Mouse (Mus musculus): ENCODE data around the gene Prpsap1. TPM values are rescaled to one million over a fixed set of nuclear protein-coding genes. Genes with fewer than 3 reads are reported as not detected.
"Not testable (repeated sequence)": the region's sequence is repeated elsewhere in the genome, so short reads cannot be mapped to it uniquely, and the experiment has no call there.

Prpsap1 gene
- total RNA-seq, 2 experiments from 2014 or later = 45.3 to 45.8 TPM

DNA sequence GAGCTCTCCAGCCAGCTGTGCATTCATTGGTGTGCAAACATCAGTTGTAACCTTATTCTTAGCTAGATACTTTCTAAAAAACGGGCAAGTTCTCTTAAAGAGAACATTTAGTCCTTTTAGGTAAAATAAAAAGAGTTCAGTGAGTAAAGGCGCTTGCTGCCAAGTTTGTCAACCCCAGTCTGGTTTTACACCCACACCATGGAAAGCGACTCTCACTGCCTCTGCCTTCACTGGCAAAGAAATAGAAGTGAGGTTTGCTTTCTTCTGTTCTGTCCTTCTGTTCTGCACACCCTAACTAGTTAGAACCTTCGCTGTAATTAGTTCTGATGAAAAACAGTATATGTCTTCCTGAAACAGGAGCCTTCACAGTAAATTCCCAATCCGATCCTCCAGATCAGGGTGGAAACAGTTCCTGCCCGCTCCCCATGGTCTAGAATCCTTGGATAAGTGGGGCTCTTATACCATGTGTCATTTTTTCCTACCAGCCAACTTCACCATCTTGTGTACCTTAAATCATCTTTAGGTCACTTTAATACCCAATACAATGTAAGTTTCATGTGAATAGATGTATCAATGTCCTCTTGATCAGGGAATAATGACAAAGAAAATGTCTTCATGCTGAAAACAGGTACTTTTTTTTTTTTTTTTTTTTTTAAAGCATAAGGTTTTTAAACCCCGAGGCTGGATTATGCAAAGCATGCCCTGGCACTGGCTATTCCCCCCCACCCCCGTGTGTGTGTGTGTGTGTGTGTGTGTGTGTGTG is 61.2 kb downstream of the Prpsap1 start:
- intact Hi-C loops (cut with DNase I) = loop anchor here (2.0 to 5.0 kb wide), 2 partner anchors 14 to 345 kb away; partner anchors contain the start of gene Wbp2
- DNase-seq = no peak

DNA sequence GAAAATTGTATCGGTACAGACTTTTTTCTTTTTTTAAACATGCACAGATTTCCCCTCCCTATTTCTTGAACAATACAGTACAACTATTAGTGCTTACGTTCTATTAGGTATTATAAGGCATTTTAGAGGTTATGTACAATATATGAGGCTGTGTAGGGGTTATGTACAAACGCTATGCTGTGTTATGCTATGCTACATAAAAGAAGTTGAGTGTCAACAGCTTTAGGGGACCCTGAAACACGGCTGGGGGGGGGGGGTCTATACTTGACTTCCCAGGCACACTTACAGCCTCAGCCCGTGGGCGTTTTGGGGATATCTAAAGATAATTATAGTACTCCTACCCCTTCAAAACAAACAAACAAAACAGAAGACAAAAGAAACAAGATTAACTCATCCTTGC is 61.9 kb downstream of the Prpsap1 start:
- intact Hi-C loops (cut with DNase I) = loop anchor here (2.0 to 5.0 kb wide), 2 partner anchors 13 to 345 kb away; partner anchors contain the start of gene Wbp2
- no peak for DNase-seq

GRCm38 (mm10) chr11:116431428-116432077 is 62.4 kb downstream of the Prpsap1 start:
- intact Hi-C loops (cut with DNase I) = loop anchor here (2.0 to 5.0 kb wide), 2 partner anchors 13 to 344 kb away; partner anchors contain the start of gene Wbp2

GRCm38 (mm10) chr11:116430723-116431427 is 63.1 kb downstream of the Prpsap1 start:
- intact Hi-C loops (cut with DNase I) = loop anchor here (5.0 kb wide), 1 partner anchor 344 kb away; the partner anchor contains the start of gene Wbp2
- DNase-seq = no peak

More at GRCm38 (mm10) chr11:116431428-116432077, 62.4 kb downstream of the Prpsap1 start:
- DNase-seq = no peak

GRCm38 (mm10) chr11:116429862-116430613 is 64.0 kb downstream of the Prpsap1 start:
- intact Hi-C loops (cut with DNase I) = loop anchor here (5.0 kb wide), 1 partner anchor 343 kb away; the partner anchor contains the start of gene Wbp2
- no peak for DNase-seq

DNA sequence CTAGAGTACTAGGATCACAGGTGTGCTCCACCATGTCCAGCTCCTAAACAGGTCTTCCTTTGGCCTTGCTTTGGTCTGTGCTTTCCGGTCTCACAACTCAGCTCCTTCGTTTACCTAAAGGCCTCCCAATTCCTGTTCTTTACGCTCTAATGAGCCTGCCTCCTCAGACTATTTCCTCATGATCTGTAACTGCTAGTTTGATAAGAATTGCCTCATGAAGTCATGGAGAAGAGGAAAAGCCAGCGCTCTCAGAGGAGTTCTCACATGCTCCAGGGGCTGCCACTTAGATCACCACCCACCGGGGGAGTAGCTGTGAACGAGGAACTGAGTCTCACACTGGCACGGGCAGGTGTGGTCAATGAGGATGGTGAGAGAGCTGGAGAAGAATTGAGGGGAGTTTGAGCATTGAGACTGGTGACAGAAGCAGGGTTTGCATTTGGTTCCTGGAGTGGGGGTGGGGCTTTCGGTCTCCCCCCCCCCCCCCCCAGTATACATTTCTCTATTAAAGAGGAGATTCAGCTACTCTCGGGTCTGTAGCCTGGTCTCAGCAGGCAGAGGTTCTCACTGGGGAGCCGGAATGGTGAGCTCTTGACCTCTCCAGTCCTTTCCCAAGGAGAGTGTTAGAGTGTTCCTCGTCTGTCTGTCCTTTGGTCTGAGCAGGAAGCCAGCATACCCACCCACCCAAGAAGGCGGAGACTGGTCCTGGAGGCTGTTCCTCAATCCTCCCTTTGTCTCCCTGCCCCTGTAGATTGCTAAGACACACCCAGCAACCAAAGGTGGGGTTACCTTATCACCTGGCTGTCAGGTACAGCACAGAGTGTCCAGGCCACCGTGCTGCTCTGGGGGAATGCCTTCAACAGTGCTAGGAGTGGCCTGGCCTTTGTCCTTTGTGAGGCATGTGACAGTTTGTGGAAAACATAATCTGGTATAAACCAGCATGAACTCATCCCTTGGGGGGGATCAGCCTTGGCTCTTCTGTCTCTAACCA is 64.8 kb downstream of the Prpsap1 start:
- intact Hi-C loops (cut with DNase I) = no loop called here

DNA sequence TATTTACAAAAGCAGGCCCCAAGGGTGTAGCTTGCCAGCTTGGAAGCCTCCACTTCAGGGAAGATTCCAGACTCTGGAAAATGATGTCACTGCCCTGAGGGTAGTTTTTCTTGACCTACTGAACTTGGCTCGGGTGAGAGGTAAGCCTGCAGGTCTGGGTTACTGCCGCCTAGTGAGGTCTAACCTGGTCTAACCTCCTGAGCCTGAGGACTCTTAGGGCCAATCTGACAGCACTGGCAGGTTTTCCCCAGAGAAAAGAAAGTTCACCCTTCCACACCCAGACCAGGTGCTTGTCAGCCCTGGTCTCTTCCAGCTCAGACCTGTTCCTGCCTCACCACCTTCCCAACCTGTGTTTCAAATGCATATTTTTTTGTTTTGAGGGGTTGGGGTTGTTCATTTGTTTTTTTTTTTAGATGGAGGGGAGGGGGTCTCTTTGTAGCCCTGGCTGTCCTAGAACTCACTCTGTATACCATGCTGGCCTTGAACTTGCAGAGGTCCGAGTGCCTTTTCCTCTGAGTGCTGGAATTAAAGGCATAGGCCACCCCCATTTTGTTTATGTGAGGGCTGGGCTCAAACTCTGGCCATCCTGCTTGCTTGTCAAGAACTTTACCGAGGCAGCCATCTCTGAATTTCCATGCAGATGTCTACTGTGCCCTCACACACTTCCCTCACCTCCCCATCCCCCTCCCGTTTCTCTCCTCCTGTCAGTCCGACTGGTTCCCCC is 67.0 kb downstream of the Prpsap1 start:
- no peak for DNase-seq
- intact Hi-C loops (cut with DNase I) = no loop called here

More for the DNA sequence above, 64.8 kb downstream of the Prpsap1 start:
- no peak for DNase-seq

DNA sequence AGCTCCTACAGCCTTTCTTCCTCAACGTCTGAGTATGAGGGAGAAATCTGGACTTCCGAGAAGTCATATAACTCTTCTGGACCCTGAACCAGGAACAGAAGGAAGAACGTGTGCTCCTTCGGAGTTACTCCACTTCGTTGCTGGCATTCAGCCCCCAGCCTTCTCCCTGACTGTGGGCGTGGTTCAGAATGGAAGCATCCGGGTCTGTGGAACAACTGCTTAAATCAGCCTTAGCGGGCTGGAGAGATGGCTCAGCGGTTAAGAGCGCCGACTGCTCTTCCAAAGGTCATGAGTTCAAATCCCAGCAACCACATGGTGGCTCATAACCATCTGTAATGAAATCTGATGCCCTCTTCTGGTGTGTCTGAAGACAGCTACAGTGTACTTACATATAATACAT is 67.7 kb downstream of the Prpsap1 start:
- DNase-seq; intact Hi-C loops (cut with DNase I): not testable (repeated sequence)

- intact Hi-C loops (cut with DNase I) = no loop called here
- DNase-seq = no peak
Measured at GRCm38 (mm10) chr11:116424621-116425407, 69.2 kb downstream of the Prpsap1 start.

DNA sequence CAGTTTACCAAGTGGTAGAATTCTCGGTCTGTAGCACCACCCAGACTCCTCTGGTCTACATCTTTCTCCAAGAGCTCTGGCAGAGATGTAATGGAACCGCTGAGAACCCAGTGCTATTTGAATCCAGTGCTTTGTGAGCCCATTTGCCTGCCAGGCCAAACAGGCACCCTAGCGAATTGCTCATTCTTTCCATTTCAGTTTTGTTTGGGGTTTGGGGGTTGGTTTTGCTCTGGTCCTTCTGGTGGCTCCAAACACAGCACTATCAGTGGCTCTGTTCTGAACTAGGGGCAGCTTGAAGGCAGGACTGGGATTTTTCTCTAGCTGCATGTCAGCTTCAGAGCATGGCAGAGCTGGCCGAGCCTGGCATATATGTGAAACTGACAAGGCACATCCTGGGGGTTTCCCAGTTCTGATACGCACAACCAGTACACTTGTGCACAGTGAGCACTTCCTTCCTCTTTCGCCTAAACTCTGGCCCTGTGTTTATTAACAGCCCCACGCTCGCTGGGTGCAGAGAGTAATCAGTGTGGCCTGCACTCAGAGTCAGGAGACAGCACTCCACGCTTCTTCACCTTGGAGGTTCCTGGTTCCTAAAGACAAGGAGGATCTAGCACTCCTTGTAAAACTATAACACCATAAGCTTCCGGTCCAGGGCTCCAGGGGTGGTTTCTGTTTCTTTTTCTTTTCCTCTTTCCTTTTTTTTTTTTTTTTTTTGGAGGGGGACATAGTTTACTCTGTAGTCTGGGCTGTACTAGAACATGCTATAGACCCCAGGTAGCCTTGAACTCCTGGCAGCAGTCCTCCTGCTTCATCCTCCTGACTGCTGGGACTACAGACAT is 70.0 kb downstream of the Prpsap1 start:
- DNase-seq = peak in 1 of 2 experiments; percentile 39
- intact Hi-C loops (cut with DNase I) = no loop called here

- intact Hi-C loops (cut with DNase I) = no loop called here
- DNase-seq = no peak
Measured at GRCm38 (mm10) chr11:116423214-116423613, 70.8 kb downstream of the Prpsap1 start.

- no peak for DNase-seq
- intact Hi-C loops (cut with DNase I) = no loop called here
Measured at GRCm38 (mm10) chr11:116422562-116422961, 71.4 kb downstream of the Prpsap1 start.

GRCm38 (mm10) chr11:116421102-116421501 is 72.9 kb downstream of the Prpsap1 start:
- intact Hi-C loops (cut with DNase I) = no loop called here

More at GRCm38 (mm10) chr11:116421102-116421501, 72.9 kb downstream of the Prpsap1 start:
- DNase-seq = no peak
